Comparison of ENCODE assay signal across 20 mouse cellular contexts in the genomic region with DNA sequence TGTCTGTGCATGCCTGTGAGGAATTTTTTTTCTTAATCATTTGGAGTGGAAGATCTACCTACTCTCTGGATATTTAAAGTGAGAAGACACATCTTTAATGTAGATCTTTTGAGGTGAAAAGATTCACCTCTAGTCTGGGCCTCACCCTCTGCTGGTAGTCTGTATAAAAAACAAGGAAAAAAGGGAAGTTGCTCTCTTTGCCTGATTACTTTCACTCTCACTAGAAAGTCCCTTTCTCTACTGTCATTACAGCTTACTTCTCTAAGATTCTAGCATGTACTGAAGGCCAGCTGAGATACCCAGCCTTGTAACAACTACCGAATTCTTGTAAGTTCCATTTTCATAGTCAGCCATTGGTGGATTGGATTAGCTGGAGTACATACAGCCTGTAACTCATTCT.
"Had no signal": no experiment of that assay in that cellular context is flagged by ENCODE, and none has a peak within 500 bp of the region (broad histone marks: within the 10 kb centered on the region; RNA-seq: fewer than 3 reads in every experiment).

No protein-coding gene starts in this region.

- H3K36me3 ChIP-seq: lung, embryonic 15.5 days; midbrain, embryonic 10.5 days; midbrain, embryonic 12.5 days; neural tube, embryonic 13.5 days; neural tube, embryonic 15.5 days had no signal

- H3K27ac ChIP-seq: liver, embryonic 14.5 days; lung, embryonic 15.5 days; macrophage; midbrain, embryonic 10.5 days; midbrain, embryonic 12.5 days; neural tube, embryonic 13.5 days; neural tube, embryonic 15.5 days had no signal

- ATAC-seq: lung, postnatal 0 days; midbrain, embryonic 16.5 days had no signal

- H3K9me3 ChIP-seq: lung, embryonic 15.5 days; midbrain, embryonic 10.5 days; midbrain, embryonic 12.5 days; neural tube, embryonic 13.5 days; neural tube, embryonic 15.5 days had no signal

- H3K4me1 ChIP-seq: lung, embryonic 15.5 days; midbrain, embryonic 10.5 days; midbrain, embryonic 12.5 days; neural tube, embryonic 13.5 days; neural tube, embryonic 15.5 days had no signal

- H3K9ac ChIP-seq: liver, embryonic 14.5 days; lung, embryonic 15.5 days; midbrain, embryonic 12.5 days; neural tube, embryonic 13.5 days; neural tube, embryonic 15.5 days had no signal

- H3K4me2 ChIP-seq: lung, embryonic 15.5 days; midbrain, embryonic 12.5 days; neural tube, embryonic 13.5 days; neural tube, embryonic 15.5 days had no signal

- H3K27me3 ChIP-seq: lung, embryonic 15.5 days; midbrain, embryonic 12.5 days; neural tube, embryonic 13.5 days; neural tube, embryonic 15.5 days had no signal

- DNase-seq: lung, adult 2 months; lung, postnatal 14 days; lung, postnatal 36 days; midbrain, embryonic 14.5 days; retina, postnatal 1 day; right cerebral cortex, adult 18-20 months; right cerebral cortex, postnatal 25 days; thymus, adult 18-20 months; thymus, postnatal 14 days; thymus, postnatal 4 days had no signal

- H3K4me3 ChIP-seq: lung, embryonic 15.5 days; midbrain, embryonic 10.5 days; midbrain, embryonic 12.5 days; myocyte; neural tube, embryonic 13.5 days; neural tube, embryonic 15.5 days had no signal
